Mouse (Mus musculus) heart, postnatal 14 days (tissue): ENCODE results near the gene Dlk2. TPM values are rescaled to one million over a fixed set of nuclear protein-coding genes. Genes with fewer than 3 reads are reported as not detected.
A peak's percentile ranks its signal among the peaks of the same experiment; 100 is the strongest.

ENCODE experiments used
- DNase-seq, 2 experiments: peaks; one replicate each; pipeline ENCODE4 v3.0.0; 2021 to 2022
- intact Hi-C: fragments of 180-260 bp; cut with DNase I; formaldehyde crosslinking; loops from one replicate; pipeline ENCODE4 v1.15.1; 2025
- total RNA-seq, 2 experiments: library from RNA; stranded (reverse); gene quantifications; 2 replicates each; pipeline ENCODE4 v1.2.3; 2021

Gene Dlk2
- total RNA-seq, 2 experiments from 2014 or later, result 0.68 to 0.84 TPM

- intact Hi-C loops, result no loop called here
- no peak for DNase-seq
These were observed 12.6 kb downstream of the Dlk2 start for GRCm38 (mm10) chr17:46309835-46310234.

GRCm38 (mm10) chr17:46310515-46310914 lies 13.3 kb downstream of the Dlk2 start:
- intact Hi-C loops, result no loop called here
- DNase-seq, result no peak

GRCm38 (mm10) chr17:46313135-46313715 lies 16.0 kb downstream of the Dlk2 start:
- intact Hi-C loops, result no loop called here
- no peak for DNase-seq

GRCm38 (mm10) chr17:46315813-46316212 lies 18.6 kb downstream of the Dlk2 start:
- no peak for DNase-seq
- intact Hi-C loops, result no loop called here

- intact Hi-C loops, result no loop called here
- DNase-seq, result no peak
These were observed 23.3 kb downstream of the Dlk2 start for GRCm38 (mm10) chr17:46320492-46320891.

GRCm38 (mm10) chr17:46322046-46322823 lies 25.0 kb downstream of the Dlk2 start:
- intact Hi-C loops, result no loop called here
- no peak for DNase-seq

DNA sequence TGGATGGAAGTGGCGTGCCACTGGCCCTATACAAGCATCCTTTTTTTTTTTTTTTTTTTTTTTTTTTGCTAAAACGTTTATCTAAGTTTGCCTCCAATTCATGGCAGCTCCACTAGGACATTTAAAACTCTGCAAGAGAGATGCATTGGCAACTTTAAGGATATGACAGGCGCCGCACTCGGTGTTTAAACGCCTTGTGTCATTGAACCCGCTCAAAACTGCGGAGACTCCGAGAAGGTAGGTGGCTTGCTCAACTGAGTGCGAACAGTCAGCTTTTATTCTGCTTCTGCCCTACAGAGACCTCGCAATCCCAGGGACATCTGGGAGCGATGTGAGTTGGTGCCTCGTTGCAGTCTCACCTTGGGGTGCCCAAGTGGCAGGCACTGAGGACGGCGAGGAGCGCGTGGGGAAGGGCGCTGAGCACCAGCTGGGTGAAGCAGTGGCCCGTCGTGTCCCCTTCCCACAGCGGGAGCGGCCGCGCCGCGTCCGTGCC lies 30.2 kb downstream of the Dlk2 start:
- intact Hi-C loops, result no loop called here
- no peak for DNase-seq

GRCm38 (mm10) chr17:46327906-46328534 lies 30.8 kb downstream of the Dlk2 start, which contains the start of gene Abcc10:
TSS of gene Abcc10 (minus strand) at chr17:46328352.
- intact Hi-C loops, result no loop called here
- DNase-seq, result peak; percentile 95 to 97

DNA sequence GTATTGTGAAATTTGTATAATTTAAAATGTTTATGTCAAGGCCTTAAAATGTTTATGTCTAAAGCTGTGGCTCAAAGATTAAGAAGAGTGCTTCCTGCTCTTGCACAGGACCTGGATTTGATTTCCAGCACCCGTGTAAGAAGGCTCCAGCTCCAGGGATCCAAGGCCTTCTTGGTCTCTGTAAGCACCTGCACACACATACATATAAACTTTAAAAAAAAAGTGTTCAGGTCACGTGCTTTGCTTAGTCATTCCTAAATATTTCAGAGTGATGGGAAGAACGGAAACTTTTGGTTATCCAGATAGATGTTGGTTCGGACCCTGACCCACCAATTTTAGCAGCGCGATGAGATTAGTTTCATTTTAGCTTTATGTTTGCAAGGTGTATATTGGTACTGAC lies 31.5 kb downstream of the Dlk2 start:
- DNase-seq, result no peak
- intact Hi-C loops, result no loop called here

- intact Hi-C loops, result no loop called here
- DNase-seq, result no peak
These were observed 39.3 kb downstream of the Dlk2 start for GRCm38 (mm10) chr17:46336475-46336874.

GRCm38 (mm10) chr17:46341208-46341607 lies 44.0 kb downstream of the Dlk2 start:
- intact Hi-C loops, result no loop called here

GRCm38 (mm10) chr17:46351026-46351700 lies 53.9 kb downstream of the Dlk2 start:
- intact Hi-C loops, result no loop called here
- no peak for DNase-seq

More at GRCm38 (mm10) chr17:46341208-46341607, 44.0 kb downstream of the Dlk2 start:
- no peak for DNase-seq

Other genes with a start within 250 kb of the Dlk2 start
- gene Mrps18a, start 186.4 kb upstream of the Dlk2 start, total RNA-seq, result 100 to 1,000 TPM; 115 to 119 TPM
- 1 to 10 TPM; 1.1 to 1.4 TPM for gene Rsph9, start 153.2 kb upstream of the Dlk2 start, total RNA-seq
- 10 to 100 TPM; 22.2 to 27.6 TPM for gene Mad2l1bp, start 143.9 kb upstream of the Dlk2 start, total RNA-seq
- 10 to 100 TPM; 85.3 TPM for gene Gtpbp2, start 136.4 kb upstream of the Dlk2 start, total RNA-seq
- gene Polh, start 94.8 kb upstream of the Dlk2 start, total RNA-seq, result 10 to 100 TPM in 1 of 2 experiments, 1 to 10 TPM in 1; 9.7 to 10.6 TPM
- 10 to 100 TPM; 18.7 to 20.6 TPM for gene Xpo5, start 94.6 kb upstream of the Dlk2 start, total RNA-seq
- 10 to 100 TPM; 19.1 to 27.3 TPM for gene Polr1c, start 49.4 kb upstream of the Dlk2 start, total RNA-seq
- 10 to 100 TPM; 72.4 to 77.7 TPM for gene Yipf3, start 49.3 kb upstream of the Dlk2 start, total RNA-seq
- under 1 TPM; 0.50 to 0.85 TPM for gene Lrrc73, start 43.9 kb upstream of the Dlk2 start, total RNA-seq
- gene Tjap1, start 14.4 kb upstream of the Dlk2 start, total RNA-seq, result 10 to 100 TPM; 40.6 to 42.9 TPM
- 1 to 10 TPM; 4.6 to 5.4 TPM for gene Abcc10, start 30.9 kb downstream of the Dlk2 start, total RNA-seq
- 10 to 100 TPM; 19.2 TPM for gene Zfp318, start 86.3 kb downstream of the Dlk2 start, total RNA-seq
- gene Crip3, start 131.5 kb downstream of the Dlk2 start, total RNA-seq, result 1 to 10 TPM in 1 of 2 experiments, under 1 TPM in 1; 0.79 to 2.3 TPM
- not detected for gene Slc22a7, start 141.0 kb downstream of the Dlk2 start, total RNA-seq
- gene Ttbk1, start 190.3 kb downstream of the Dlk2 start, total RNA-seq, result under 1 TPM; 0.29 to 0.48 TPM
- gene Dnph1, start 199.3 kb downstream of the Dlk2 start, total RNA-seq, result 1 to 10 TPM; 2.1 to 2.4 TPM
- gene Cul9, start 249.0 kb downstream of the Dlk2 start, total RNA-seq, result 10 to 100 TPM; 17.0 to 18.2 TPM